Mouse (Mus musculus): Measurements from ENCODE around the gene Polk.

Polk gene

GRCm38 (mm10) chr13:96458606-96459005 is 83.8 kb downstream of the Polk start:
- DNase-seq = no peak

DNA sequence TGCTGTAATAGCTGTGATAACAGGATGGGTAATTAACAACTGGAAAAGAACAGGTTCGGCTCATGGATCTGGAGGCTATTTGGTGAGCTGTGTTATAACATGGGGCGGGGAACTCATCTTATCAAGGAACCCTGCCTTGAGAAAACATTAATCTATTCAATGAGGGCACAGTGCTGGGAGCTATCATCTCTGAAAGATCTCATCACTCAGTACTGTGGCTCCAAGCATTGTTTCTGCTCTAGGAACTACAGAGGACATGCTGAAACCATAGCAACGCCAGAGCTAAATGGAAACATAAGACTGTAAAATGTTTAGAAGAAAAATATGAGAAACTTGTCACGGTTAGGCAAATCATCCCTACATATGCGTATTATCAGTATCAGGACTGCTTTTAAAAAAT is 84.4 kb downstream of the Polk start:
- no peak for DNase-seq

DNA sequence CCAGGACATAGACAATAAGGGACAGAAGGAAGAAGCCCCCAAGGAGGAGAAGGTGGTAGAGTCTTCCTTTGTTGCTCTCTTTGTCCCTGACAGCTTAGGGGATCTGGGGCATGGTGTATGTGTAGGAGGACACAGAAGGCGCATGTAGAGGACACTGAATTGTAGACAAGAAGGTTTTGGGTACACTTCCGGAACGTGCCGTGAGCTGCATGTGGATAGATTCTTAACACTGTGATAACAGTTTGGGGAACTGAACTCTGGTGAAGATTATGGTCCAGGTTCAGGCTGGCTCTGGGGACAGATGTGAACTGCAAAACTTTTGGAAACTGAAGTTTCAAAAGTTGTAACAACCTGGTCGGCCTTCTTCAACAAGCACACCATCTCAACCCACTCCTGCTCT is 84.8 kb downstream of the Polk start:
- DNase-seq = peak; percentile 46

DNA sequence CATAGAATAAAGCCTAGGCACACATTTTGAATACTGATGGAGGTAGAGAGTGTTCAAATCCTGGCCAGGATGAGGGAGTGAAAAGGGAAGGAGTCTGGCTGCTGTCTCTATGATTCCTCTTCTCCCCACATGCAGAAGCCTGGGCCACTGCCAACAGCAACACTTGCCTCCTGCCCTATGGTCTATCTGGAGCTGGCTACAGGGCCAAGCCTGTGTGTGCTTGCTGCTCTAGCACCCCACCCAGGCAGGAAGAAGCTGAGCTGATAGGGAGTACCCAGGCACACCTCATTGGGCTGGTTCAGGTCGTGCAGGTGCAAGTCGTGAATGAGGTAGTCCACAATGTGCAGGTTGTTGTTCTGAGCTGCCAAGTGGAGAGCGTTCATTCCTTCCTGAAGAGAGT is 88.1 kb downstream of the Polk start:
- peak; percentile 93 for DNase-seq

DNA sequence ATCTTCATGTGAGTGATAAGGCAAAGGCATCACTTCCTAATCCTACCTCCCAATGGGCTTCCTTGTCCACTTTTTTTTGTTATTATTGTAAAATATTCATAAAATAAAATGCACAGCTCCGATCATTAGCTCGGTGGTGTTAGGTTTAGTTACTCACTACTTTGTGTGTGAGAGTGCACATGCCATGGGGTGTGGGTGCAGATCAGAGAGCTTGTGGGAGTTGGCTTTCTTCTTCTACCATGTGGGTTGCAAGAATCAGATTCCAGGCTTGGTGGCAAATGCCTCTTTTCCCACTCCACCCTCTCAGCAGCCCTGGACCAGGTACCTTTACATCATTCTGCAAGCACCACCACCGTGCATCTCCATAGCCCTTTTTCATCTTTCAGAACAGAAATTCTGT is 89.8 kb downstream of the Polk start:
- peak; percentile 75 for DNase-seq

DNA sequence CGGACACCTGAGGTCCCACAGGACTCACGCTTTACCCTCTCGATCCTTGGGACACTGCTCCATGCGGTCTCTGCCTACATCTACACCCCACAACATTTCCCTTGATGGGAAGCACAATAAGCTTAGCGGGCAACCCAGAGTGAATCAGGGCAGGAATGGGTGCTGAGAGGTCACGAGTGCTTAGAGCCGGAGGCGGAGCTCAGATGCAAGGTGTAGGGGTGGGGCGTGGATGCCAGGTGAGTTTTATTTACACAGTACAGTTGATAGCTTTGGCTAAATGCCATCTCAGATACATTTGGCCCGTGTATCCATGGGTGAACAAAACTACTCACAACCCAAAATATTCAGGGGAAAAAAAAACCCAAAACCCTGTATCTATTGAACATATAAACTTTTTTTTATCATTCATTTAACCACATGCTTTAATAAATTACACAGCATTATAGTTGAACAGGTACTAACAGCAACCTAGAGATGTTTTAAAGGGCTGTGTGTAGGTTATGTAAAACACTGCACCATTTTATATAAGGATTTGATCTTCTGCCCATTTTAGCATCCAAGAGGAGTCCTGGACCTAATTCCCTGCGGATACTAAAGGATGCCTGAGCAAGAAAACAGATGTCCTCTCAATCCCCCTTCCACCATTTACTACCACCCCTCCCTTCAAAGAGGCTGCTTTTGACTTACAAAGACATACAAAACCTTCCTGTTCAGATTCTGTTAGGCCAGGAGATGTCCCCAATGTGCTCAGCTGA is 90.8 kb downstream of the Polk start:
- DNase-seq = peak; percentile 85

- peak; percentile 95 for DNase-seq
These were observed 91.5 kb downstream of the Polk start for GRCm38 (mm10) chr13:96450869-96451268.

DNA sequence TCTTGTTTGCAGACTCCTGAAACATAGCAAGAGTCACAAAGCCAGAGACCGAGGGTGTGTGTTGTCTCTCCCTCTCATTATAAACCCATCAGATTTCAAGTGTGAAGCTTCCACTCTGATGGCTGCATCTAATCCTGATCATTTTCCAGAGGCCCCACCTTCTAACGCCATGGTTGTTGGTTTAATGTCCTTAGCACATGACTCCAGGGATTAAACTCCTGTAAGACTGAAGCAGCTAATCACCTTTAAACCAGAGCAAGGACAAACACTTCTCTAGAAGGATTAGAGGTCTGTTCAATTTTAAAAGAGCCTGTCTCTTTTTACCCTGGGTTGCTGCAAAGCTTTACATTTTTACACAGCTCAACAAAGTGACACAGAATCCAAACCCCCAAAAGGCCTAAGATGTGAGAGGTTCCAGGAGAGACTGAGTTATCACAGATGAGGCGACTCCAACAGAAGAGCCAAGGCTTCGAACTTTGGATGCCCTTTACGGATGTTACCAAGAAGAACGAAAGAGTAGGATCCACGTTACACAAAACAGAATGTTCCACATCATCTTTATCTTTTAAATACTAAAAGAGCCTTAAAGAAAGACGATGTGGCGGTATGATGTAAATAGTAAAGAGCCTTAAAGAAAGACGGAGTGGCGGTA is 92.0 kb downstream of the Polk start:
- peak; percentile 61 for DNase-seq

- peak; percentile 52 for DNase-seq
These were observed 101.9 kb downstream of the Polk start for GRCm38 (mm10) chr13:96440436-96440835.

DNA sequence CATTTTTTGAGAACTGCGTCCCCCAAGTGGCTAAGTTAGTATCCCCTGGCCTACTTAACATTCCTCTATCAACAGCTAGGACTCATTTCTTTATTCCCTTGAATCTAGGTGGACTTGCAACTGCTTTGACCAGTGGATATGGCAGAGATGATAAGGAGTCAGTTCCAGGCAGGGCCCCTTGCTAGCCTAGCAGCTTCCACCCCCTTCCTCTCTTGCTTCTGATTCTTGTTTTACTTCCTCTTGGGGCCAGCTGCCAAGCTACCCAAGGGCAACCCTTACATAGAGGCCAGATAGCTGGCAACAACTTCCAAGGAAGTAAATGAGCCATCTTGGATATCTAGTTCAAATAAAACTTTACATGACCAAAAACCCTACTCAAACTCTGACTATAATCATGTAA is 105.5 kb downstream of the Polk start:
- DNase-seq = peak; percentile 89

DNA sequence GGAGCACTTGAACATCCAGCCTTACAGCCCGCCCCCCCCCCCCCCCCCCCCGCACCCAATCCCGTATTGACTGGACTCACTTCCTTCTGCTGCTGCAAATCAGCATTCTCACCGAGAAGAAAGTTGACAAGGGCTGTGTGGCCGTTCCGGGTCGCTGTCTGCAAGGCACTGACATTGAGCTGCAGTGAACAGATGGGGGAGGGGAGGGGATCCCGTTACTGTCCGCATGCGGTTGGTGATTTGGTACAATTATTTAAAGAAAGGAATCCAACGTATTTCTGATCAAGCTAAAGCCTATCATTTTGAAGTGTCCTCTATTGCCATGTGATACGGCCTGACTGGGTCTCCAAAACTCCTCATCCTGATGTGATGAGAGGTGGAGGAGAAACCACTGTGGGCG is 106.6 kb downstream of the Polk start:
- peak; percentile 95 for DNase-seq

- DNase-seq = peak; percentile 93
These were observed 107.5 kb downstream of the Polk start for GRCm38 (mm10) chr13:96434899-96435331.

DNA sequence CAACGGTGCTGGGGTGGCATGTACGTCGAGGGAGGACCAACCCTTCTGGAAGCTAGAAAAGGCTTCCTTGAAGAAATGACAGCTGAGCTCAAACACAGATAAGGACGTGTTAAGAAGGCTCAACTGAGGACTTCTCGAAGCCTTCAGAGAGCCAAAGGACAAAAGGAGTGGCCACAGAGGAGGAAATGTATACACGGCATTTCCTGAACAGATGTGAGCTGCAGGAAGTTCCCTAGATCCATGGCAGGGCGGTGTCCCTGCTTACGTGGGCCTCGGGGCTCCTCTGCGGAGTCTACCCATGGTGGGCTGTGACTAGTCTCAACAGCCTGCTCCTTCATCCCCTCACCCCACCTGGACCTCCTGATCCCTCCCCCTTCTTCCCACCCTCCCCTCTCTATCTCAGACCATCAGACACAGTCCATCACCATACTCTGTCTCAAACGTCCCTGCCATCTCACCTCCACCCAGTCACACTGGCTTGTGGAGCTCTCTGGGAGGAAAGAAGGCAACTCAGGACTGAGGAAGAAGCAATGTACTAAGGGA is 108.7 kb downstream of the Polk start:
- peak; percentile 92 for DNase-seq

GRCm38 (mm10) chr13:96433041-96433440 is 109.3 kb downstream of the Polk start:
- DNase-seq = peak; percentile 50

DNA sequence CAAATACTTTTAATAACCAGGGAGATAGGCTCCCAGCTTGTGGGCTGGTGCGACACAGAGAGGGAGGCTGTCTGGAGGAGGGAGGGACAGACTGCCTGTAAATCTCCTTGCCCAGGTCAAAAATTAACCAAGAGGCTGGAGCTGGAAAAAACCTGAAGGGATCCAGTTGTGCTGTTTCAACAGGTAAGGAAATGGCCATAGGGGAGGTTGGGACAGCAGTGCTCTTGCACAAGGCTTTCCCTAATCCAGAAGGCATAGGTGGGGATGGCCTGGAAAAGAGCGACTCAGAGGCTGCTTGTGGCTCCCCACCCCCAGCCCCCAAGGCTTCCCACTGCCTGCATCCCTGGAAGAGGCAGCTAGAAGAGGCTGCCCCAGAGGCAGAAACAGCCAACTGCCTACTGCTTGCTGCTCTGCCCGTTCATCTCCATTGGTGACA is 110.0 kb downstream of the Polk start:
- peak; percentile 89 for DNase-seq

DNA sequence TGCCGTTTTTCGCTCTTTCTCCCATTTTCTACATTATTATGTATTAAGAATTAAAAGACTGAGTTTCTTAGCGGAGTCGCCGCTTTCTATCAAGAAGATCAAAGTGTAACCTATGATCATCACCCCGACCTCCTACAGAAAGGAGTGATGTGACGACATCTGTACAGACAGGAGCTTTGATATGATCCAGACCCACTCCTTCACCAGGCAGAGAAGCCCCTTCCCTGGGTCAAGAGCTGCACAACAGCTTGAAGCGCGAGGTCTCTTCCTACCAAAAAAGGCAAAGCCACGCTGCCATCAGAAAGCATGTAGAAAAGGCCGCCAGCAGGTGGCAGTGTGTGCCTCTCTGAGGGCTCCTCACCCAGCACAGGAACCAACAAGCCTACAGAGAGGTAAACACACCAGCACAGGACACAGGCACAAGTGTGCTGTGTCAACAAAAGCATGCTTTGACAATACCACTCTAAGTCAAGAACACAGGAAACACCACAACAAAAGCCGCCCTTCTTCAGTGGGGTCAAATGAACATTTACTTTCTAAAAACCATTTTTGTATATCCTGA is 110.7 kb downstream of the Polk start:
- DNase-seq = peak; percentile 96

Data from heart, adult 11 months (tissue).